Mouse (Mus musculus) heart, embryonic 14.5 days (tissue): ENCODE results near the gene Bend7. TPM values are rescaled to one million over a fixed set of nuclear protein-coding genes. Genes with fewer than 3 reads are reported as not detected.

Source experiments
- ATAC-seq: fragments of 200-750 bp; cut with Nextera tagmentation; 2 replicates; pipeline ENCODE4 v1.8.0; 2017; ENCODE audit warnings: low read depth, moderate TSS enrichment; ENCODE audit not compliant: insufficient number of reproducible peaks, insufficient read depth, low FRiP score
- H3K27ac ChIP-seq, 2 experiments: fragments of 200-500 bp in 1 of 2; fragments of 300-500 bp in 1 of 2; sonication (generic) in 1 of 2; replicated peaks in 1 of 2; 2 replicates each; pipeline ENCODE4 v1.5.1; 2012 to 2014; ENCODE audit warnings: low read depth in 2 of 2, low read length in 2 of 2, control low read depth in 1 of 2, mild to moderate bottlenecking in 1 of 2, mixed read lengths in 1 of 2; ENCODE audit not compliant: control insufficient read depth in 1 of 2, insufficient read depth in 1 of 2
- H3K27me3 ChIP-seq: fragments of 300-500 bp; sonication (generic); 2 replicates; pipeline ENCODE4 v1.6.1; 2014; ENCODE audit warnings: mild to moderate bottlenecking, low read length, control low read depth; ENCODE audit not compliant: control insufficient read depth, insufficient read depth
- H3K36me3 ChIP-seq: fragments of 300-500 bp; sonication (generic); 2 replicates; pipeline ENCODE4 v1.6.1; 2014; ENCODE audit warnings: mild to moderate bottlenecking, control low read depth, low read length, mixed read lengths; ENCODE audit not compliant: control insufficient read depth, insufficient read depth
- H3K4me1 ChIP-seq, 2 experiments: fragments of 200-500 bp in 1 of 2; fragments of 300-500 bp in 1 of 2; sonication (generic) in 1 of 2; 2 replicates each; pipeline ENCODE4 v1.6.1; 2012 to 2014; ENCODE audit warnings: low read length in 2 of 2, control low read depth in 1 of 2, mixed read lengths in 1 of 2; ENCODE audit not compliant: control insufficient read depth in 2 of 2, insufficient read depth in 2 of 2
- H3K4me2 ChIP-seq: fragments of 300-500 bp; sonication (generic); 2 replicates; pipeline ENCODE4 v1.6.1; 2014; ENCODE audit warnings: mild to moderate bottlenecking, low read length
- H3K4me3 ChIP-seq, 2 experiments: fragments of 200-500 bp in 1 of 2; fragments of 300-500 bp in 1 of 2; sonication (generic) in 1 of 2; 2 replicates each; pipeline ENCODE4 v1.5.1; 2012 to 2014; ENCODE audit warnings: low read length in 2 of 2, mild to moderate bottlenecking in 2 of 2, control low read depth in 1 of 2, low read depth in 1 of 2, moderate library complexity in 1 of 2; ENCODE audit not compliant: control insufficient read depth in 1 of 2, insufficient read depth in 1 of 2
- H3K9ac ChIP-seq: fragments of 300-500 bp; sonication (generic); 2 replicates; pipeline ENCODE4 v1.6.1; 2014; ENCODE audit warnings: mild to moderate bottlenecking, low read length
- H3K9me3 ChIP-seq: fragments of 300-500 bp; sonication (generic); 2 replicates; pipeline ENCODE4 v1.6.1; 2016; ENCODE audit warnings: low read length, control low read depth; ENCODE audit not compliant: control insufficient read depth
- WGBS: fragments of 180-500 bp; shearing (Covaris S2); extraction: QIAGEN DNeasy Blood & Tissue Kit; methylation state at CpG from one replicate; pipeline ENCODE4 v1.1.7; 2014; 5-methylcytosine and 5-hydroxymethylcytosine counted together
- polyA plus RNA-seq: library from polyadenylated mRNA; unstranded; fragments of >200 nt; fragmentation: Nextera tagmentation; extraction: Ambion mirVana; gene quantifications from 2 replicates; pipeline ENCODE4 v1.2.1, GENCODE M21; 2014

Bend7 gene
- polyA plus RNA-seq, 1 experiment from 2014 or later, result 2.6 TPM

- Histone ChIP-seq H3K27ac (no peak overlapping the region), H3K9me3 (no peaks in the 10 kb centered on the region), H3K4me3 (no peak overlapping the region), H3K4me2 (no peak overlapping the region), H3K27me3 (no peaks in the 10 kb centered on the region), H3K4me1 (no peaks in the 10 kb centered on the region), H3K36me3 (no peaks in the 10 kb centered on the region), H3K9ac (no peak overlapping the region)
- no peak for ATAC-seq
- 84% methylated on average over 11 of the region's 11 CpGs for WGBS
These were observed 65.4 kb downstream of the Bend7 start for GRCm38 (mm10) chr2:4782809-4783641.

GRCm38 (mm10) chr2:4784012-4784411 is 66.4 kb downstream of the Bend7 start:
- Histone ChIP-seq H3K9ac (no peak overlapping the region), H3K9me3 (no peaks in the 10 kb centered on the region), H3K27ac (no peak overlapping the region), H3K36me3 (no peaks in the 10 kb centered on the region), H3K4me2 (no peak overlapping the region), H3K27me3 (no peaks in the 10 kb centered on the region), H3K4me1 (no peaks in the 10 kb centered on the region), H3K4me3 (no peak overlapping the region)
- 71% methylated on average over 8 of the region's 8 CpGs for WGBS
- ATAC-seq, result no peak

GRCm38 (mm10) chr2:4785016-4785415 is 67.4 kb downstream of the Bend7 start:
- H3K27me3 ChIP-seq, result no peaks in the 10 kb centered on the region
- 80% methylated on average over 6 of the region's 6 CpGs for WGBS
- no peak for ATAC-seq
- no peak overlapping the region for H3K9ac ChIP-seq
- no peak overlapping the region for H3K4me3 ChIP-seq
- no peaks in the 10 kb centered on the region for H3K9me3 ChIP-seq
- H3K36me3 ChIP-seq, result no peaks in the 10 kb centered on the region
- H3K27ac ChIP-seq, result no peak overlapping the region
- no peaks in the 10 kb centered on the region for H3K4me1 ChIP-seq
- H3K4me2 ChIP-seq, result no peak overlapping the region

- Histone ChIP-seq H3K36me3 (no peaks in the 10 kb centered on the region), H3K4me3 (no peak overlapping the region), H3K27ac (no peak overlapping the region), H3K4me1 (no peaks in the 10 kb centered on the region), H3K9ac (no peak overlapping the region), H3K4me2 (no peak overlapping the region), H3K27me3 (no peaks in the 10 kb centered on the region), H3K9me3 (no peaks in the 10 kb centered on the region)
- 83% methylated on average over 7 of the region's 7 CpGs for WGBS
- no peak for ATAC-seq
These were observed 69.6 kb downstream of the Bend7 start for GRCm38 (mm10) chr2:4787223-4787622.

GRCm38 (mm10) chr2:4791646-4792045 is 74.0 kb downstream of the Bend7 start:
- 78% methylated on average over 8 of the region's 8 CpGs for WGBS
- H3K4me1 ChIP-seq, result no peaks in the 10 kb centered on the region
- no peak overlapping the region for H3K9ac ChIP-seq
- H3K27me3 ChIP-seq, result no peaks in the 10 kb centered on the region
- H3K36me3 ChIP-seq, result no peaks in the 10 kb centered on the region
- H3K9me3 ChIP-seq, result no peaks in the 10 kb centered on the region
- H3K27ac ChIP-seq, result no peak overlapping the region
- ATAC-seq, result no peak
- H3K4me3 ChIP-seq, result no peak overlapping the region
- H3K4me2 ChIP-seq, result no peak overlapping the region

GRCm38 (mm10) chr2:4792554-4792953 is 74.9 kb downstream of the Bend7 start:
- no peaks in the 10 kb centered on the region for H3K36me3 ChIP-seq
- H3K9me3 ChIP-seq, result no peaks in the 10 kb centered on the region
- no peaks in the 10 kb centered on the region for H3K27me3 ChIP-seq
- H3K4me3 ChIP-seq, result no peak overlapping the region
- H3K4me2 ChIP-seq, result no peak overlapping the region
- no peak for ATAC-seq
- no peak overlapping the region for H3K27ac ChIP-seq
- H3K4me1 ChIP-seq, result no peaks in the 10 kb centered on the region
- WGBS, result 87% methylated on average over 4 of the region's 4 CpGs
- H3K9ac ChIP-seq, result no peak overlapping the region

GRCm38 (mm10) chr2:4802395-4803176 is 85.0 kb downstream of the Bend7 start:
- H3K36me3 ChIP-seq, result no peaks in the 10 kb centered on the region
- H3K9me3 ChIP-seq, result no peaks in the 10 kb centered on the region
- H3K4me3 ChIP-seq, result no peak overlapping the region
- no peak overlapping the region for H3K4me2 ChIP-seq
- 46% methylated on average over 18 of the region's 18 CpGs for WGBS
- H3K27ac ChIP-seq, result no peak overlapping the region
- H3K27me3 ChIP-seq, result no peaks in the 10 kb centered on the region
- no peaks in the 10 kb centered on the region for H3K4me1 ChIP-seq
- no peak for ATAC-seq
- no peak overlapping the region for H3K9ac ChIP-seq
